Mouse (Mus musculus): ENCODE measurements around the gene Rdh16.
"Not testable (repeated sequence)": the region's sequence is repeated elsewhere in the genome, so short reads cannot be mapped to it uniquely, and the experiment has no call there.

Rdh16 gene

DNA sequence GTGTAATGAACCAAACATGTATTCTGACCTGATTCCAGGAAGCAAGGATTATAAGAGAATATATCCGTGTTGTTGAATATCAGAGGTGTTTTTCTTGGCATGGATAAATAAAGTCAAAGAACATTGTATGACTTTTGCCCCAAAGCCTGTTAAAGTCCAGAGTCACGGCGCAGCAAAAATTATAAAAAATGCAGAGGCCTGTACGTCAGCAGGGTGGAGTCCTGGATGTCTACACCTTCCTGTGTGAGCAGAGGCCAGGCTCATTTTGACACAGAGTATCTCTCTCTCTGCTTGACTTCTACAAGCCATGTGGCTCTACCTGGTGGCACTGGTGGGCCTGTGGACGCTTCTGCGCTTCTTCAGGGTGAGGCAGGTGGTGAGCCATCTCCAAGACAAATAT, at the start of gene Rdh16:
Gene Rdh16 (plus strand): TSS at position 262 of the 400 bp plus-strand sequence.
- no peak for DNase-seq (ENCODE audit: extremely low read depth, low read depth)

DNA sequence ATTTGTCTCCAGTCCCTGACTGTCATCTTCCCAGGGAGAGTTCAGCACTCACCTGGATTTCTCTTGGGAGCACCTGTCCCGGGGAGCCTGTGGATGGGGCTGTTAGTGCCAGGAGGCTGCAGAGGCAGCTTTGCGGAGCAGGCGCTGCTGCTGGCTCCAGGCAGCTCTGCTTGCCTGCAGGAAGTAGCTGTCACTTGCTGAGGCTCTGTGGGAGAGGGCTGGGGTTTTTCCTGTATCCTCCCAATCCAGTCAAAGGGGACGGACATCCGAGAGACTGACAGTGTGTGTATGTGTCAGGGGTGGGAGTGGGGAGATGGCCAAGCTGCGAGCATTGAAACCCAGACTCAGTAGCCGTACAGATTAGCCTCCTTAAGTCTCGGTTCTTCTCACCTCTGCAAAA, 49.4 kb upstream of the Rdh16 start, which contains the start of gene Gpr182:
Gene Gpr182 (minus strand): TSS at position 185 of the 400 bp plus-strand sequence.
- no peak for DNase-seq (ENCODE audit: extremely low read depth, low read depth)

DNA sequence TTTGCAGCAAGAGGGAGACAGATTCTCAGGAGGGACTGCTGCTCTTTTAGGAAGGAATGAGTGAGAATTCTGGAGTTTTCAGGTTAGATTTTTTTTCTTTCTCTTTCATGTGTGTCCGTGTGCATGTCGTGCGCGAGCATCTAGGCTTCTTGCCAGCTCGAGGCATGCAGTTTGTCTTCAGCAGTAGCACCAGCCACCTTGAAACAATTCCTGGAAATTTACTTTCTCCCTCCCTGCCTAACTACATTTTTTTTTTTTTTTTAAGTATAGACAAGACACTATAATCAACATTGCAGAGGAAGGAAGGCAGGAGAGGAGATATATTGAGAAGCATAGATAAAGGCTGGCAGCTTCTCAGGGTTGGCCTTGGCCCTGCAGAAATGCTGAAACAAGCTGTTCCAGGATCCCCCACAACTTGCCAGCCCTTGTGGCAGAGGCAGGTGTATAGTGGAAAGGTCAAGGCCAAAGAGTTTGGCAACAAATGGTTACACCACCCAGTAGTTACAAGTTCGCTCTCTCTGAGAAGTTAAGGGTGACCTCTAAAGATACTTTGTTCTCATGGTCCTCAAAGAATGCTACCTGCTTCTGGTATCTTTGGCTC, 46.3 kb upstream of the Rdh16 start:
- no peak for DNase-seq (ENCODE audit: extremely low read depth, low read depth)

DNA sequence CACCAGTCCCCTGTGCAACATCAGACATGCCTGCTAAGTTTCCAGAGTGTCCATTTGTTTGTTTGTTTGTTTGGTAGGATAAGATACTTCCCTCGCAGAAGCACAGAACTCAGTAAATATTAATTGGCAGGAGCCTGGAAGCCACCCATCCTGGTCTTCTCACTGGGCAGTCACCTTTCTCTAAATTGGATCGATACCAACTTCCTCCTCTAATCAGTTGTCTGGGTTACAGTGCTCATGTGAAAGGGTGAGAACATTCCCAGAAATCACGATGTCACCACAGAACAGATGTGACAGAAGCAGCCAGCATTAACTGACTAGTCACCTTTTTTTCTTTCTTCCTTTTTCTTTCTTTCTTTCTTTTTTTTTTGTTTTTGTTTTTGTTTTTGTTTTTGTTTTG, 45.7 kb upstream of the Rdh16 start:
- DNase-seq (ENCODE audit: extremely low read depth, low read depth): no peak

DNA sequence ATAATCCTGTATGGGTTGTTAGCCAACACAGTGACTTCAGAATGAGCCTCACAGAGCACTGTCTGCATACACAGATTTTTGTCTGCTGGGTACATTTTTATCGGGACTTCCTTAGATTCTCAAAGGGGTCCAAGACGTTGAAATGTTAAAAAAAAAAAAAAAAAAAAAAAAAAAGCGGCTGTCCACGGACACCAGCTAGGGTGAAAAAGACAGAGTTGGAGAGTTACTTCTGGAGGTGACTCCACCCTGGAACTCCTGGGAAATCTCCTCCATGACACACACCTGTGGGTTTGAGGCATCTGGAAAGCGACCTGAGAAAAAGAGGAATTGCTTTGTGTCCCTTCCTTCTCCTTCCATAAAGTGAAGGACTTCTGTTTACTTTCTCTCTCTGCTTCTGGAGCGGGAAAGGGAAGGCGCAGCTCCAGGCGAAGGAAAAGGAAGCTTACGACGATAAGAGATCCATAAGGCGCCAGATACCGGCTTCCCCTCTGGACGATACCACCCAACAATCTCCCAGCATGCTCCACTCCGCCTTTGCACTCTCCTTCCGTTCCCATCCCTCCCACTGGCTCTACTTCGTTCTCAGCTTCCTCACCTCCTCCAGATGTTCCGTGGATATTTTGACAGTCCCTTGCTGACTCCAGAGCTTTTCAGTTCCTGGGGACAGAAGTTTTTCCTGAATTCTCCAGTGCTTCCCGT, 45.0 kb upstream of the Rdh16 start:
- no peak for DNase-seq (ENCODE audit: extremely low read depth, low read depth)

DNA sequence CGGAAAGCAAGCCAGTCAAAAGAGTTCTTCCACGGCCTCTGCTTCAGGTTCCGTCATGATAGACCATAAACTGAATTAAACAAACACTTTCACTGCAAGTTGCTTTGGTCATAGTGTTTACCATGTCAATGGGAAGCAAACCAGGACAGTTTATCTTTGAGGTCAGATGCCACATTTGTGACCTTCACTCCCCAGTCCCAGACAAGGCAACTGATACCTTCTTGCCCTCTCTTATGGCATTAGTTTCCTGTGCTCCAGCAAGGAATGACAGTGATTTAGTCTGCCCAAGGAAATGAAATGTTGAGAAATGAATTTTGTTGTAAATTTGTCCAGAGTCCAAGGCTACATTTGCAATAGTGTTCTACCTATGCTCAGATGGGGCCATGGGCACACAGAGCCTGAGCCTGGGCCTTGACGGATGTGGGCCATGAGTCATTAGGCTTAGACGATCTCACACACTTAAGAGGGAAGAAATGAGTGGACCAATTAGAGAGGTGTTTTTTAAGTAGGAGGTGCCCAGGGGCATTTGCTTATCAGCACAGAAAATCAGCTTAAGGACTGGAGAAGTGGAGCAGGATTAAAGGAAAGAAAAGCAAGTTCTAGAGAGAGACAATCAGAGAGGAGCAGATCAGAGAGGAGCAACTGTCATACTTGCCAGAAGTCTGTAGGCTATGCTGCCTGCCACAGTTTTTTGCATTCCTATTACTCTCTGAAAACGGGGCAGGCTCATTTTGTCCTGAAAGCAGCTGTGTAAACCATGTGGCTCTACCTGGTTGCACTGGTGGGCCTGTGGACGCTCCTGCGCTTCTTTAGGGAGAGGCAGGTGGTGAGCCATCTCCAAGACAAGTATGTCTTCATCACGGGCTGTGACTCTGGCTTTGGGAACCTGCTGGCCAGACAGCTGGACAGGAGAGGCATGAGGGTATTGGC, 41.5 kb upstream of the Rdh16 start, which contains the start of the genes Rdh1 and Rdh16f1:
Gene Rdh1 (plus strand): TSS at position 541 of the 930 bp plus-strand sequence.
Gene Rdh16f1 (plus strand): TSS at position 607 of the 930 bp plus-strand sequence.
- DNase-seq (ENCODE audit: extremely low read depth, low read depth): no peak

DNA sequence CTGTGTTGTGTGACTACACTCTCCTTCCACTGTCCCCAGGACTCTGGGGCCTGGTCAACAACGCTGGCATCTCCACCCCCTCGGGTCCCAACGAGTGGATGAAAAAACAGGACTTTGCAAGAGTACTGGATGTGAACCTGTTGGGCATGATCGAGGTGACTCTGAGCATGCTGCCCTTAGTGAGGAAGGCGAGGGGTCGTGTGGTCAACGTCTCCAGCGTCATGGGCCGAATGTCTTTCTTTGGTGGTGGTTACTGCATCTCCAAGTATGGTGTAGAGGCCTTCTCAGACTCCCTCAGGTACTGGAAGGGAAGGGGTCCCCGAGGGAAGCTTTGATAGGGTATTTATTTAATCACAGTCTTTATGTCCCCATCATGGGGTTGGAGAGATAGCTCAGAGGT, 38.0 kb upstream of the Rdh16 start:
- DNase-seq (ENCODE audit: extremely low read depth, low read depth): not testable (repeated sequence)

DNA sequence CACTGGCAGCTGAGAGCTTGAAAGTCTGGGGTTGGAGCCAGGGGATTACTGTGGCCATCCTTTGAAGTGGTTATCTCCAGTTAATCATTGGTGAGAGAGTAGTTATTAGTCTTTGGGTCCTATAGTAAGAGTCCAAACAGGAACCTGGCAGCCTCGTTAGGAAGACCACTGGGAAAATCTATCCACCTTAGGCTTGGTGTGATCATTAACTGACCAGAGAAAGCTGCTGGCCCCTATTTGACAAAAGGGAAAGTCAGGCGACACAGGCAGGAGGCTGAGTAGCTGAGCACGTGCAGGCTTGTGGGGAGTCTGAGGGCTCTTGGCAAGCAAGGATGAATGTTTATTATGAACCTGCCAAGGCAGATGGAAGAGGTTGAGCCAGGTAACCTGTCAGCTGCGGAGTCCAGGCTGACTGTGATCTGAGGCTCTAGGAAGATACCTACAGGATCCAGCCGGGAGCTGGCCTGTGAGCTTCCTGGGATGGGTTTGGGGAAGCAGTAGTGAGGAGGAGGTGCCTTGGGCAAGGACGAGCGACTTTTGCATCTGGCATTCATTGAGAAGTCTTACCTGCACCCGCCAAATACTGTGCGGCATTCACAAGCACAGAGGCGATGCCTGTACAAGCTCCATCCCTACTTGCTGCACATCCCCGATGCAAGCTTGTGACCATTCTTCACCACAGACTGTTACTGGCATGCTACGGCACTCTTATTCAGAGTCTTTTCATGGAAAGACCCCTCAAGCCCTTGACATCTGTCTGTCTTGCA, 36.9 kb upstream of the Rdh16 start:
- no peak for DNase-seq (ENCODE audit: extremely low read depth, low read depth)

DNA sequence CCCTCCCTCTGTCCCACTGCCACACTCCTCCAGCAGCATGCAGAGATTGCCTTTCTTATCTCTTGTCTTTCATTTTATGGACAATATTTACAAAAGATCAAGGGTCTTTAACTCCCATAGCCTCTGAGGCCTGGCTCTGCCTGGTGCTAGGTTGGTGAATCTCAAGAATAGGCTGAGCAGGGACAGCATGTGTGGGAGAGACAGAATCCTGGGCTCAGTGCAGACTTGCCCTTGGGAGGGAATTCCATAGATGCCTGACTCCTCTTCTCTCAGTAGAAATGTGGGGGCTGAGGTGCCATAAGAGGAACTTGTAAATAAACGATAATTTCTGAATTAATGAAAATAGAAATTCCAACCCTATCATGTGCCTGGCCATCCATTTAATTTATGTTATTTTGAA, 34.4 kb upstream of the Rdh16 start:
- no peak for DNase-seq (ENCODE audit: extremely low read depth, low read depth)

DNA sequence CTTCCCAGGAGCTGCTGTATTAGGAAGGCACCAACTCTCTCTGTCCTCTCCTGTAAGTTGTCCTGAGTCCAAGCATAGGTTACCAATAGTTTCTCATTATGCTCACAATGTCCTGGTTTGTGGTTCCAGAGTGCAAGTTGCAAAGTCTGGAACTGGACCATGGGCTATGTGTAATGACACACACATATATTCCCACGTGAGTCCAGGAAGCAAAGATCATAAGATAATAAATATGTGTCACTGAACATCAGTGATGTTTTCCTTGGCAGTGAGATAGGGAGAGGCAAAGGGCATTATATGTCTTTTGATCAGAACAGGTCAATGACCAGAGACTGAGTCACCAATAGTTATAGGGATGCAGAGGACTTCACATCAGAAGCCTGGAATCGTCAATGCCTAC, 24.9 kb upstream of the Rdh16 start, which contains the start of gene Rdh9:
Gene Rdh9 (plus strand): TSS at position 376 of the 400 bp plus-strand sequence.
- no peak for DNase-seq (ENCODE audit: extremely low read depth, low read depth)

DNA sequence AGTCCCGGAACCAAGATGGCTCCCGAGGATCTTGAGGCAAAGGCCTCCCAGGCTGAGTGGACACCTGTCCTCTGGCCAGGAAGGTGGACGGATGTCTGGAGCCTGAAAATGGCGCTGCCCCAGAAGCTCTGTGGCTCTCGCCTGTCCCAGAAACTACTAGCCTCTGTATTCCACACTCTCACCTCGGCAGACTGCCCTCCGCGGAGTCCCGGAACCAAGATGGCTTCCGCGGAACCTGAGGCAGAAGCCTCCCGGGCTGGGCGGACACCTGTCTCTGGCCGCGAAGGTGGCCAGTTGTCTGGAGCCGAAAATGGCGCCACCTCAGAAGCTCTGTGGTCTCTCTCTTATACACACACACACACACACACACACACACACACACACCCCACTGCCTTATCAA, 18.6 kb upstream of the Rdh16 start:
- not testable (repeated sequence) for DNase-seq (ENCODE audit: extremely low read depth, low read depth)

DNA sequence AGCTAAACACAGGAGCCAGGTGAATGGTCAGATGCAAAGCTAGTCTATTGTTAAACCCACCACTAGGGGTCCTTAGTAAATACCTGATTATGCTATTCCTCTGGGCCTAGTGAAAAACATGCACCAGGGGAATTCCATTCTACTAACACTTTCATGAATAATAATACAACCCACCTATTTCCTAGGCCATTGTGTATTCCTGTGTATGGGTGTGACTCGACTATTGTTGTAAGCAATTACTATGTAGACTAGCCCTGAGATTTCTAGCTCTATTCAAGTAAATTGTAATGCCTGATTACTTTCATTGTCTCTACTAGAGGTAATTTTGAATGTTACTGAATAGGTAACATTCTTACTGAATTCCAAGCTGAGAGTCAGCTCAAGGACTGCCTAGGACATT, 15.5 kb upstream of the Rdh16 start:
- not testable (repeated sequence) for DNase-seq (ENCODE audit: extremely low read depth, low read depth)

DNA sequence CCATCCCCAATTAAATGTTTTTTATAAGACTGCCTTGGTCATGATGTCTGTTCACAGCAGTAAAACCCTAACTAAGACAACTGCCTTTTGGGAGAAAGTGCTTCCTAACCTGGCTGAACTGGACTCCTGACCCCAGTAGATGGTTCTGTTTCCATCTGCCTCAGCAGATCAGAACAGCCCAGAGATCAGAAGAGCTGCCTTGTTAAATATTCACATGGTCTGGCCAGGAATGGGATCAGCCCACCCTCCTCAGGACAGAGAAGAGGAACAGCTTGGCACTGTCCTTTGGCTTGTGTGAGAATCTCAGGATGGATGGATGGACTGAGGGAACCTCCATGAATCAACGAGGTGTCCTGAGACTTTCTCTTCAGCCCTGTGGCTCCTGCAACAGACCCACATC, 1.7 kb upstream of the Rdh16 start:
- DNase-seq (ENCODE audit: extremely low read depth, low read depth): no peak

DNA sequence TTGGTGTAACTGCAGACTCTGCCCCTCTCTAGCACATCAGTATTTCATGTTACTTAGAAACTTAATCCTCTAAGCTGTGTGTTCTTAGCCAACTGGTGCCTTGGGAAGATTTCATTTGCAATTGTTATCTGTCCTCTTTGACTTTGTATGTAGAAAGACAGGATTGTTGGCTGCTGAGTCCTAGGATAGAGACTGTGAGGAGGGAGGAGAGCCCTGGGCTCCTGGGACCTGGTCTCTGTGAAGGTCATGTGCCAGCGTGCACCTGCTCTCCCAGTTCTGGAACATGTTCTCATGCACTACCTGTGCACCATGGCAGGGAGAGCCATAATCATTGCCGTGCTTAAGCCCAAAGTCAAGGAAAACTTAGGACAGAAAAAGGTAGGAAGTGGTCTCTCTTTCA, 660 bp downstream of the Rdh16 start:
- no peak for DNase-seq (ENCODE audit: extremely low read depth, low read depth)

DNA sequence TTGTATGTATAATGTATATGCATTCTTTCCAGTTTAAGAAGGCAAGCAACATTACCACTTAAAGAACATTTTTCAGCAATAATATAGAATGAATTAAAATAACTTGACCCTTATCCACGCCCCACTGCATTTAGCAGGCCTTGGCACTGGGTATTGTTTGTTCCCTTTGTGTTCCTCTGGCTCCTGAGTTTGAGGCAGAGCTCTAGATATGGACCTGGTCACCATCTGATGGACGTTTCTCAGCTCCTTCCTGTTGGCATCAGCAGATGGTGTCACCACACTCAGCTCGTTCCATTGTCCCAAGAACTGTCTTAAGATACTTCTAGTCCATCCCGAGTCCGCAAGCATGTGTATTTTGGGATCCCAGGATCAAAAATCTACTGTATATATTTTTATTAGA, 1.3 kb downstream of the Rdh16 start:
- no peak for DNase-seq (ENCODE audit: extremely low read depth, low read depth)

DNA sequence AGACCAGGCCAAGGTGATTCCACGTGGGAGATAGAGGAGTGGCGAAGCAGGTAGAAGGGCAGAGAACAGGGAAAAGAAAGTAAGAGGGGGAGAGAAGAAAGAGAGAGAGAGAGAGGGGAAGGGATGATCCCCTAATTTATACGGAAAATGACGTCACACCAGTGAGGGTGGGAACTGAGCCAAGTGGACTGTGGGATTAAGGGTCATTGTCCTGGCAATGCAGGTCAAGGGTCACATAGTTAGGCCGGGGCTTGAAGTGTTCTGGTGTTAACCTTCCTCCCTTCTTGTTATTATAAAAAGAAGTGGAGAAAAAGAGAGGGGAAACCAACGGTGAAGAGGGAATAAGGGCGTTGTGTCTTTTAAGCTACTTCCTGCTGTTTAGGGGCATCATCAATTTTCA, 3.5 kb downstream of the Rdh16 start:
- no peak for DNase-seq (ENCODE audit: extremely low read depth, low read depth)

DNA sequence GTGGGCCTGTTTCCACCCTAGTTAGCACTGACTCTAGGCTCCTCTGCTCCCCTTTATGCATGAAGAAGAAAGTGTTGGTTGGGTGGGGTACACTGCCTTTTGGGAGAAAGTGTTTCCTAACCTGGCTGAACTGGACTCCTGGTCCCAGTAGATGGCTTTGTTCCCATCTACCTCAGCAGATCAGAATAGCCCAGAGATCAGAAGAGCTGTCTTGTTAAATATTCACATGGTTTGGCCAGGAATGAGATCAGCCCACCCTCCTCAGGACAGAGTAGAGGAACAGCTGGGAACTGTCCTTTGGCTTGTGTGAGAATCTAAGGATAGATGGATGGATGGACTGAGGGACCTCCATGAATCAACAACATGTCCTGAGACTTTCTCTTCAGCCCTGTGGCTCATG, 14.9 kb downstream of the Rdh16 start:
- no peak for DNase-seq (ENCODE audit: extremely low read depth, low read depth)

DNA sequence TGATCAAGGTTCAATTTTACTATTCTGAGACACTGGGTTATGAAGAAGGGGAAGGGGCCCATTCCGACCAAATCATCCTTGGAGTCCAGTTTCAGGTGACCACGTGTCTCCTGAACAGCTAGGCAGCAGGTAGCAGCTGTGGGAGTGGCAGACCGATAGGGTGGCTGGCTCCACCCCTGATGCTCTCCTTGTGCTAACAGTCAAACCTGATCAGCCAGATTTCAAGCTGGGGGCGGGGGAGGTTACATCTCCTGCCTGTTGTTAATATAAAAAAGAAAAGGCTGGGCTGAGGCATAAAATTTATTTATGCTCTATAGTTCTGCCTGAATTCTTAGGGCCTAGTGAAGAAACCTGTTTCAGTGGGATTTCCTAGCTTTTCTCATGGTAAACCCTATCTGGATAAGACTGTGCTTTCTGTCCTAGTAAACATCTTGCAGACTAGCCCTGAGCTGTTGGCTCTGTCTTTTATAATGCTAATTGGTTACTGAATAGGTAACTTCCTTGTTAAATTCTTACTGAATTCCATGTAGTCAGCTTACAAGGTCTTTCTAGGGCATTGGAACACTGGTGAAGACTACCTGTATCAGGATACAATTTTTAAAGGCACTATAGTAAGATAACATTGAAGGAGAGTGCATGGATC, 16.4 kb downstream of the Rdh16 start:
- not testable (repeated sequence) for DNase-seq (ENCODE audit: extremely low read depth, low read depth)

DNA sequence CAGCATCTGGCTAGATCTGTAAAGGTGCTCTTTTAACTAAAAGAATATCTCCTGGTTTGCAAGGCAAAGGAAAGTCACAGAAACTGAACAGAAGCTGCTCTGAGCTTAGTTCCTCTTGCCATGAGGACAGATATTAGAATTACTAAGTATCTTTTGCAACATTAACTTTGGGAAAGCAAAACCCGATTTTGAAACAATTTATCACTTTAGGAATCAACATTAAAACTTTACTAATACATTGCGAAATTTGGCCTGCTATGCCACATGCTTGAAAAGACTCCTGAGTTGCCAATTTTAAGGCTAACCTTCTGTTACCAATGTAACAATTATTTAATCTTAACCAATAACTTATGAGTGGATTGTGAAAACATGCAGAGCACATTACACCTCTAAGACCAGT, 20.9 kb downstream of the Rdh16 start:
- DNase-seq (ENCODE audit: extremely low read depth, low read depth): not testable (repeated sequence)

DNA sequence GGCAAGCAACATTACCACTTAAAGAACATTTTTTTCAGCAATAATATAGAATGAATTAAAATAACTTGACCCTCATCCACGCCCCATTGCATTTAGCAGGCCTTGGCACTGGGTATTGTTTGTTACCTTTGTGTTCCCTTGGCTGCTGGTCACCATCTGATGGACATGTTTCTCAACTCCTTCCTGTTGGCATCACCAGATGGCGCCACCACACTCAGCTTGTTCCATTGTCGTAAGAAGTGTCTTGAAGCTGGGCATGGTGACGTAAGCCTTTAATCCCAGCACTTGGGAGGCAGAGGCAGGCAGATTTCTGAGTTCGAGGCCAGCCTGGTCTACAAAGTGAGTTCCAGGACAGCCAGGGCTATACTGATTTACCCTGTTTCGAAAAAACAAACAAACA, 24.4 kb downstream of the Rdh16 start:
- DNase-seq (ENCODE audit: extremely low read depth, low read depth): no peak

DNA sequence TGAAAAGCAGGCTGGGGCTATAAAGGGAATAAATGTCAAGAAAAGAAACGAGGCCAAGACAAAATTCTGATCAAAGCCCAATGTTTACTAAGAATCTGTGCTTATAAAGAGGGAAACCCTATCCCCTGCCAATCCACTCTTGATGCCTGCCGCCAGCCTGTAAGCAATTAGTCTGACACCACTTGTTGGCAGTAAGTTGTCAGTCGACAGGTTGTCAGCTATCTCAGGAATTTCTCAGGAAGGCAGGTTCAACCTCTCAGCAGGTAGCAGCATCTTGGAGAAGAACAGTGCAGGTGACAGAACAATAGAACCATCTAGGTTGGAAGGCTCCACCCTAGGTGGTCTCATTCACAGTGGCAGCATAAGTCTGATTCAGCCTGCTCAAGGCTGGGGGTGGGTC, 28.2 kb downstream of the Rdh16 start:
- no peak for DNase-seq (ENCODE audit: extremely low read depth, low read depth)
